Mouse (Mus musculus): ENCODE results near the gene Cdc40. TPM values are rescaled to one million over a fixed set of nuclear protein-coding genes. Genes with fewer than 3 reads are reported as not detected.

Cdc40 gene
- polyA plus RNA-seq, 1 experiment: 20.6 TPM

DNA sequence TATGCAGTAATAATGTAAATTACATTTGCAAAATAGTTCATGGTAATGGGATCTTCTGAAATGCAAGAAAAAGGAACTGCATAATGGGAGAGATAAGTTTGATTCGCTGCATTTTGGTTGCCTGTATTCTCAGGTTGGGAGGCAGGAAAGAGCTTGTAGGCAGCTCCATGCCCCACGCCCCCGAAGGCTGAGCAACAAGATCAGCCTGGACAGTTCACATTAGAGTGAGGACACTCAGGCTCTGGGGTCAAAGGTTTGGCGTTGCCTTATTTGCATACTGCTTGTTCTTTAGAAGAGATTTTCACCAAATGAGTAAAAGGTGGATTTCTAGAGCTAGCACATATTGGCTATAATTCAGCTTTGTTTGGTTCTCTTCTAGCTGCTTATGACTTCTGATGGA is 76.9 kb downstream of the Cdc40 start:
- H3K27me3 ChIP-seq (ENCODE audit: control insufficient read depth, insufficient read depth, low read length): no peaks in the 10 kb centered on the region

DNA sequence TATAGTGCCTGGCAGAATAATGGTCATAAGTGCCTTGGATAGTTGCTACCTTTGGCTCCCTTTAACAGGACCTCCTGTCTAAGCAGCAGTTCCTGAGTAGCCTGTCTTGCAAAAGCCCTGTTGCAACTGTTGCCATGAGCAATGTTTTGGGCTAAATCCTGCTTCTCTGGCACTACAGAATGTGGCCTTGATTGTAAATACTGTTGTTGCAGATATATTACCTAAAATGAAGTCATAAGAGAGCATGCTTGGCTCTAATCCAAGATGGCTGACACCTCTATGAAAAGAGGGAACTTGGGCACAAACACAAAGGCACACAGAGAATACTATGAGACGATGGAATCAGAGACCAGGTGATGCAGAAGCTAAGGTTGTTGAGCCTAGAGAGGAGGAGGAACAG is 77.9 kb downstream of the Cdc40 start:
- TF ChIP-seq POLR2A (IDR thresholded peaks at IDR 0.05; ENCODE audit: borderline replicate concordance, insufficient read depth, low read length) (no peak), CTCF (IDR thresholded peaks at IDR 0.05; ENCODE audit: borderline replicate concordance, insufficient read depth, low read depth, low read length) (no peak)
- H3K4me3 ChIP-seq (replicated peaks; ENCODE audit: insufficient read depth, low read depth, low read length): no peak overlapping the region
- no peaks in the 10 kb centered on the region for H3K4me1 ChIP-seq (ENCODE audit: control insufficient read depth, insufficient read depth, low read length)
- WGBS: 31% methylated on average over 1 of the region's 1 CpGs
- H3K27ac ChIP-seq (ENCODE audit: insufficient read depth, low read length): no peak overlapping the region
- no peak for DNase-seq
- H3K27me3 ChIP-seq (ENCODE audit: control insufficient read depth, insufficient read depth, low read length): no peaks in the 10 kb centered on the region

More for the DNA sequence above, 76.9 kb downstream of the Cdc40 start:
- WGBS: 88% methylated on average over 4 of the region's 4 CpGs
- no peak overlapping the region for H3K27ac ChIP-seq (ENCODE audit: insufficient read depth, low read length)
- H3K4me3 ChIP-seq (replicated peaks; ENCODE audit: insufficient read depth, low read depth, low read length): no peak overlapping the region
- no peaks in the 10 kb centered on the region for H3K4me1 ChIP-seq (ENCODE audit: control insufficient read depth, insufficient read depth, low read length)
- DNase-seq: no peak
- TF ChIP-seq CTCF (IDR thresholded peaks at IDR 0.05; ENCODE audit: borderline replicate concordance, insufficient read depth, low read depth, low read length) (no peak), POLR2A (IDR thresholded peaks at IDR 0.05; ENCODE audit: borderline replicate concordance, insufficient read depth, low read length) (no peak)

GRCm38 (mm10) chr10:40792115-40792514 is 91.0 kb downstream of the Cdc40 start:
- Histone ChIP-seq H3K27ac (ENCODE audit: insufficient read depth, low read length) (no peak overlapping the region), H3K4me1 (ENCODE audit: control insufficient read depth, insufficient read depth, low read length) (no peaks in the 10 kb centered on the region), H3K4me3 (replicated peaks; ENCODE audit: insufficient read depth, low read depth, low read length) (no peak overlapping the region), H3K27me3 (ENCODE audit: control insufficient read depth, insufficient read depth, low read length) (no peaks in the 10 kb centered on the region)
- TF ChIP-seq POLR2A (IDR thresholded peaks at IDR 0.05; ENCODE audit: borderline replicate concordance, insufficient read depth, low read length): no peak
- no peak for TF ChIP-seq CTCF (IDR thresholded peaks at IDR 0.05; ENCODE audit: borderline replicate concordance, insufficient read depth, low read depth, low read length)
- DNase-seq: no peak
- WGBS: 82% methylated on average over 3 of the region's 3 CpGs

GRCm38 (mm10) chr10:40790406-40790805 is 92.7 kb downstream of the Cdc40 start:
- WGBS: 75% methylated on average over 3 of the region's 3 CpGs
- Histone ChIP-seq H3K4me3 (replicated peaks; ENCODE audit: insufficient read depth, low read depth, low read length) (no peak overlapping the region), H3K27ac (ENCODE audit: insufficient read depth, low read length) (no peak overlapping the region), H3K27me3 (ENCODE audit: control insufficient read depth, insufficient read depth, low read length) (no peaks in the 10 kb centered on the region), H3K4me1 (ENCODE audit: control insufficient read depth, insufficient read depth, low read length) (no peaks in the 10 kb centered on the region)
- TF ChIP-seq CTCF (IDR thresholded peaks at IDR 0.05; ENCODE audit: borderline replicate concordance, insufficient read depth, low read depth, low read length) (no peak), POLR2A (IDR thresholded peaks at IDR 0.05; ENCODE audit: borderline replicate concordance, insufficient read depth, low read length) (no peak)
- no peak for DNase-seq

Other genes with a start within 250 kb of the Cdc40 start
- gene Mettl24, start 200.0 kb downstream of the Cdc40 start, polyA plus RNA-seq (2012; rRNA removed): 0.62 and 0.76 TPM in 2 replicates
- gene Wasf1, start 164 bp upstream of the Cdc40 start, polyA plus RNA-seq (2012; rRNA removed): 53.7 and 61.1 TPM in 2 replicates
- 0.07 and 0.17 TPM in 2 replicates for gene Gpr6, start 189.0 kb upstream of the Cdc40 start, polyA plus RNA-seq (2012; rRNA removed)

Data from cerebellum, adult 2 months (tissue).